Mouse (Mus musculus): ENCODE measurements around the gene Igsf23.

DNA sequence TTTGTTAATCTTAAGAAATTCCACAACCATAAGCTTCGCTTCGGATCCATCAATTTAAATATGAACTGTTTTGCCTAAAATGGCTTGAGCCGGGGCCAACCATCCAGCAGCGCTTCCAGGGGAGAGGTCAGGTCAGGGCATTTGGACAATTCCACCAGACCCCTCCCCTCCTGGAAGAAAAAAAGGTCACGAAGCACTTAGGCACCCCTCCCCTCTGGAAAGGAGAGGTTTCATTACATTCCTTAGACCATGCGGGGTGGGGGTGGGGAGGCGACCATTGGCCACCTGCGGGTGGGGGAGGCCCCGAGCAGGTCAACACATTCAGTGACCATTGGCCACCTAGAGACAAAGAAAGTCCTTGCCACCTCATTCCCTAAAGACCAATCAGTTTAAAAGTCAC, 2.5 kb upstream of the Igsf23 start:
- TF ChIP-seq GATA1 (IDR thresholded peaks at IDR 0.05; ENCODE audit: low read length), result no peak
- no peak for TF ChIP-seq TAL1 (IDR thresholded peaks at IDR 0.05; ENCODE audit: low read length)

Measured in erythroblast, embryonic 14.5 days (primary cell).